Mouse (Mus musculus) megakaryocyte, embryonic 14.5 days (primary cell): Measurements from ENCODE around the gene Ncoa1. TPM values are rescaled to one million over a fixed set of nuclear protein-coding genes. Genes with fewer than 3 reads are reported as not detected.
"Not testable (repeated sequence)": the region's sequence is repeated elsewhere in the genome, so short reads cannot be mapped to it uniquely, and the experiment has no call there.

Experiments
- H3K27me3 ChIP-seq: replicated peaks from 2 replicates; pipeline ENCODE3; 2012; ENCODE audit warnings: inconsistent platforms
- H3K36me3 ChIP-seq: replicated peaks from 2 replicates; pipeline ENCODE3; 2012; ENCODE audit warnings: low read length, inconsistent platforms, mixed read lengths
- H3K4me1 ChIP-seq: 2 replicates; pipeline ENCODE4 v1.6.1; 2012; ENCODE audit warnings: inconsistent platforms
- H3K4me3 ChIP-seq: replicated peaks from 2 replicates; pipeline ENCODE3; 2012; ENCODE audit warnings: moderate library complexity, mild to moderate bottlenecking, inconsistent platforms
- H3K9me3 ChIP-seq: 2 replicates; pipeline ENCODE4 v1.6.1; 2012; ENCODE audit warnings: inconsistent platforms
- FLI1 ChIP-seq: IDR thresholded peaks from 2 replicates; pipeline ENCODE4 v1.6.1; 2012; ENCODE audit warnings: low read length, inconsistent platforms, mixed read lengths
- GATA1 ChIP-seq: IDR thresholded peaks from 3 replicates; pipeline ENCODE4 v1.6.1; 2012; ENCODE audit warnings: mixed read lengths, low read length, inconsistent platforms, borderline replicate concordance
- polyA plus RNA-seq: library from polyadenylated mRNA; stranded (reverse); fragments of >175 nt; gene quantifications from 2 replicates; pipeline ENCODE4 v1.2.3, GENCODE M21; 2012; ENCODE audit warnings: low replicate concordance; ENCODE audit not compliant: insufficient read depth

The Ncoa1 gene
- polyA plus RNA-seq, 1 experiment: 13.0 TPM

GRCm38 (mm10) chr12:4374816-4375493 lies 102.0 kb downstream of the Ncoa1 start:
- no peak overlapping the region for H3K4me3 ChIP-seq
- H3K27me3 ChIP-seq: no peaks in the 10 kb centered on the region
- peaks cover 10% of the 10 kb centered on the region for H3K4me1 ChIP-seq
- TF ChIP-seq GATA1 (no peak), FLI1 (no peak)
- H3K36me3 ChIP-seq: no peaks in the 10 kb centered on the region
- no peaks in the 10 kb centered on the region for H3K9me3 ChIP-seq

GRCm38 (mm10) chr12:4371406-4371805 lies 105.6 kb downstream of the Ncoa1 start:
- TF ChIP-seq FLI1: no peak
- no peak for TF ChIP-seq GATA1
- no peaks in the 10 kb centered on the region for H3K27me3 ChIP-seq
- peaks cover 9% of the 10 kb centered on the region; the same call in 1 of the 2 replicates for H3K4me1 ChIP-seq
- no peaks in the 10 kb centered on the region for H3K9me3 ChIP-seq
- H3K4me3 ChIP-seq: no peak overlapping the region
- H3K36me3 ChIP-seq: no peaks in the 10 kb centered on the region

- no peaks in the 10 kb centered on the region for H3K27me3 ChIP-seq
- no peaks in the 10 kb centered on the region for H3K9me3 ChIP-seq
- no peak for TF ChIP-seq GATA1
- TF ChIP-seq FLI1: no peak
- H3K4me3 ChIP-seq: no peak overlapping the region
- H3K4me1 ChIP-seq: peaks cover 10% of the 10 kb centered on the region
- no peaks in the 10 kb centered on the region for H3K36me3 ChIP-seq
These were observed 111.0 kb downstream of the Ncoa1 start for GRCm38 (mm10) chr12:4365951-4366350.

- peaks cover 9% of the 10 kb centered on the region for H3K36me3 ChIP-seq
- TF ChIP-seq GATA1: no peak
- H3K9me3 ChIP-seq: no peaks in the 10 kb centered on the region
- H3K27me3 ChIP-seq: no peaks in the 10 kb centered on the region
- H3K4me3 ChIP-seq: no peak overlapping the region
- peaks cover 8% of the 10 kb centered on the region; the same call in 1 of the 2 replicates for H3K4me1 ChIP-seq
These were observed 117.5 kb downstream of the Ncoa1 start for GRCm38 (mm10) chr12:4359475-4359874.

- H3K9me3 ChIP-seq, H3K27me3 ChIP-seq, H3K4me3 ChIP-seq, H3K4me1 ChIP-seq: not testable (repeated sequence)
- H3K36me3 ChIP-seq: peaks cover 14% of the 10 kb centered on the region
These were observed 118.3 kb downstream of the Ncoa1 start for GRCm38 (mm10) chr12:4358653-4359052.

- Histone ChIP-seq H3K9me3 (no peaks in the 10 kb centered on the region), H3K27me3 (no peaks in the 10 kb centered on the region), H3K4me3 (no peak overlapping the region), H3K36me3 (peaks cover 14% of the 10 kb centered on the region), H3K4me1 (peaks cover 8% of the 10 kb centered on the region; the same call in 1 of the 2 replicates)
- TF ChIP-seq FLI1: no peak
These were observed 118.9 kb downstream of the Ncoa1 start for GRCm38 (mm10) chr12:4358100-4358499.

- Histone ChIP-seq H3K9me3 (no peaks in the 10 kb centered on the region), H3K4me1 (peaks cover 8% of the 10 kb centered on the region; the same call in 1 of the 2 replicates), H3K36me3 (peaks cover 14% of the 10 kb centered on the region), H3K27me3 (no peaks in the 10 kb centered on the region), H3K4me3 (no peak overlapping the region)
- no peak for TF ChIP-seq GATA1
- TF ChIP-seq FLI1: no peak
These were observed 120.0 kb downstream of the Ncoa1 start for GRCm38 (mm10) chr12:4356834-4357445.

GRCm38 (mm10) chr12:4355019-4355730 lies 121.8 kb downstream of the Ncoa1 start:
- H3K9me3 ChIP-seq: no peaks in the 10 kb centered on the region
- TF ChIP-seq FLI1 (no peak), GATA1 (no peak)
- peaks cover 8% of the 10 kb centered on the region; the same call in 1 of the 2 replicates for H3K4me1 ChIP-seq
- peaks cover 14% of the 10 kb centered on the region for H3K36me3 ChIP-seq
- peak overlapping the region; percentile 53 for H3K4me3 ChIP-seq
- H3K27me3 ChIP-seq: no peaks in the 10 kb centered on the region

GRCm38 (mm10) chr12:4343216-4343615 lies 133.8 kb downstream of the Ncoa1 start:
- Histone ChIP-seq H3K36me3 (peaks cover 8% of the 10 kb centered on the region), H3K27me3 (no peaks in the 10 kb centered on the region), H3K4me3 (no peak overlapping the region), H3K4me1 (no peaks in the 10 kb centered on the region), H3K9me3 (no peaks in the 10 kb centered on the region)
- TF ChIP-seq FLI1 (no peak), GATA1 (no peak)

GRCm38 (mm10) chr12:4342087-4342486 lies 134.9 kb downstream of the Ncoa1 start:
- H3K27me3 ChIP-seq: no peaks in the 10 kb centered on the region
- TF ChIP-seq FLI1 (no peak), GATA1 (no peak)
- H3K36me3 ChIP-seq: peaks cover 19% of the 10 kb centered on the region
- no peak overlapping the region for H3K4me3 ChIP-seq
- no peaks in the 10 kb centered on the region for H3K4me1 ChIP-seq
- H3K9me3 ChIP-seq: no peaks in the 10 kb centered on the region
